Mouse (Mus musculus): ENCODE data around the gene Mr1. TPM values are rescaled to one million over a fixed set of nuclear protein-coding genes. Genes with fewer than 3 reads are reported as not detected.
"Not testable (repeated sequence)": the region's sequence is repeated elsewhere in the genome, so short reads cannot be mapped to it uniquely, and the experiment has no call there.

Gene Mr1
- polyA plus RNA-seq (2015; fragmentation: Nextera tagmentation; extraction: Ambion mirVana): 0.71 and 1.2 TPM in 2 replicates

- H3K9me3 ChIP-seq: no peaks in the 10 kb centered on the region
- H3K27me3 ChIP-seq (replicated peaks): no peaks in the 10 kb centered on the region
- no peak within 1 kb of the TSS for H3K27ac ChIP-seq
- no peaks in the 10 kb centered on the region for H3K36me3 ChIP-seq (replicated peaks)
- peak within 1 kb of the TSS; percentile 8; the same call in 1 of the 2 replicates for H3K4me2 ChIP-seq
- H3K9ac ChIP-seq: no peak within 1 kb of the TSS
- H3K4me3 ChIP-seq: 0 out of 2 replicates have a peak within 1 kb of the TSS, but pooled peaks have one; percentile 9
- H3K4me1 ChIP-seq: no peaks in the 10 kb centered on the region
- 57% methylated on average over 8 of the region's 8 CpGs for WGBS
- ATAC-seq (replicated peaks): peak; percentile 66; the same call in 1 of the 2 replicates
Measured at GRCm38 (mm10) chr1:155146572-155146980, at the start of gene Mr1. Gene Mr1 (minus strand): TSS chr1:155146814.

GRCm38 (mm10) chr1:155192805-155193368 is 46.3 kb upstream of the Mr1 start:
- 0 out of 2 replicates have a peak, but pooled peaks have one; percentile 17 for ATAC-seq (replicated peaks)
- Histone ChIP-seq H3K27ac (peak overlapping the region; percentile 25), H3K36me3 (replicated peaks) (peaks cover 18% of the 10 kb centered on the region), H3K4me2 (no peak overlapping the region), H3K27me3 (replicated peaks) (no peaks in the 10 kb centered on the region), H3K4me1 (peaks cover 3% of the 10 kb centered on the region; the same call in 1 of the 2 replicates), H3K4me3 (no peak overlapping the region), H3K9me3 (no peaks in the 10 kb centered on the region), H3K9ac (no peak overlapping the region)
- 62% methylated on average over 15 of the region's 15 CpGs for WGBS

GRCm38 (mm10) chr1:155191671-155192070 is 45.1 kb upstream of the Mr1 start:
- 0 out of 2 replicates have a peak overlapping the region, but pooled peaks have one; percentile 36 for H3K27ac ChIP-seq

GRCm38 (mm10) chr1:155191219-155191618 is 44.6 kb upstream of the Mr1 start:
- Histone ChIP-seq H3K4me3 (no peak overlapping the region), H3K4me1 (peaks cover 3% of the 10 kb centered on the region; the same call in 1 of the 2 replicates), H3K27ac (peak overlapping the region; percentile 36; the same call in 1 of the 2 replicates), H3K9ac (no peak overlapping the region), H3K36me3 (replicated peaks) (peaks cover 17% of the 10 kb centered on the region), H3K27me3 (replicated peaks) (no peaks in the 10 kb centered on the region), H3K9me3 (no peaks in the 10 kb centered on the region), H3K4me2 (no peak overlapping the region)
- WGBS: 85% methylated on average over 8 of the region's 8 CpGs
- ATAC-seq (replicated peaks): no peak

More at GRCm38 (mm10) chr1:155191671-155192070, 45.1 kb upstream of the Mr1 start:
- Histone ChIP-seq H3K27me3 (replicated peaks) (no peaks in the 10 kb centered on the region), H3K4me2 (no peak overlapping the region), H3K4me3 (no peak overlapping the region), H3K9ac (no peak overlapping the region), H3K4me1 (peaks cover 3% of the 10 kb centered on the region; the same call in 1 of the 2 replicates), H3K36me3 (replicated peaks) (peaks cover 16% of the 10 kb centered on the region), H3K9me3 (no peaks in the 10 kb centered on the region)
- WGBS: 50% methylated on average over 2 of the region's 2 CpGs
- ATAC-seq (replicated peaks): no peak

- Histone ChIP-seq H3K9me3 (no peaks in the 10 kb centered on the region), H3K4me1 (peaks cover 3% of the 10 kb centered on the region; the same call in 1 of the 2 replicates), H3K4me3 (no peak overlapping the region), H3K27ac (no peak overlapping the region), H3K27me3 (replicated peaks) (no peaks in the 10 kb centered on the region), H3K4me2 (no peak overlapping the region), H3K9ac (no peak overlapping the region), H3K36me3 (replicated peaks) (peaks cover 17% of the 10 kb centered on the region)
- ATAC-seq (replicated peaks): no peak
- 95% methylated on average over 4 of the region's 4 CpGs for WGBS
Measured at GRCm38 (mm10) chr1:155188656-155189055, 42.0 kb upstream of the Mr1 start.

- 96% methylated on average over 3 of the region's 3 CpGs for WGBS
- Histone ChIP-seq H3K4me3 (no peak overlapping the region), H3K27ac (no peak overlapping the region), H3K4me1 (no peaks in the 10 kb centered on the region), H3K9me3 (no peaks in the 10 kb centered on the region), H3K36me3 (replicated peaks) (peaks cover 11% of the 10 kb centered on the region), H3K9ac (no peak overlapping the region), H3K27me3 (replicated peaks) (no peaks in the 10 kb centered on the region), H3K4me2 (no peak overlapping the region)
- no peak for ATAC-seq (replicated peaks)
Measured at GRCm38 (mm10) chr1:155184191-155184590, 37.6 kb upstream of the Mr1 start.

GRCm38 (mm10) chr1:155178192-155178924 is 31.7 kb upstream of the Mr1 start:
- no peak for ATAC-seq (replicated peaks)
- peaks cover 8% of the 10 kb centered on the region for H3K36me3 ChIP-seq (replicated peaks)

DNA sequence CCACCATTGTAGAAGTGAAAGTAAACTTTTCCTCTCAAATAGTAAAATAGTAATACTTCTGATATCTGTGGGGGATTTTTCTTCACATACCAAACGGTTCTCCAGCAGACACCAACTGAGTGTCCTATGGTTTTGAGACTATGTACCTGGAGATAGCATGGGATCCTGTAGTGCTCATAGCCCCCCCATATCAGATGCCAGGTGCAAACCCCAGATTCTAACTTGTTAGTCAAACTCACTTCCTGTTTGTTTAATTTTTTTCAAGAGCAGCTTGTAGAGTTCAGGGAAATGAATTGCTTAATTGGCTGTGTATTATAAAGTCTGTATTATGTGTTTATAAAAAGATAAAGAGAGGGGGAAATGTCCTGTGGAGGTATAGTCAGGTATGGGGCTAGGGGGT is 27.8 kb upstream of the Mr1 start:
- H3K9me3 ChIP-seq: no peaks in the 10 kb centered on the region
- H3K4me2 ChIP-seq: no peak overlapping the region
- H3K9ac ChIP-seq: no peak overlapping the region
- H3K4me1 ChIP-seq: no peaks in the 10 kb centered on the region
- no peak overlapping the region for H3K4me3 ChIP-seq
- H3K27me3 ChIP-seq (replicated peaks): no peaks in the 10 kb centered on the region
- no peak for ATAC-seq (replicated peaks)
- no peak overlapping the region for H3K27ac ChIP-seq
- WGBS: 91% methylated on average over 1 of the region's 1 CpGs
- peaks cover 8% of the 10 kb centered on the region for H3K36me3 ChIP-seq (replicated peaks)

More at GRCm38 (mm10) chr1:155178192-155178924, 31.7 kb upstream of the Mr1 start:
- Histone ChIP-seq H3K4me3 (no peak overlapping the region), H3K27ac (no peak overlapping the region), H3K9ac (no peak overlapping the region), H3K27me3 (replicated peaks) (no peaks in the 10 kb centered on the region), H3K4me2 (no peak overlapping the region), H3K9me3 (no peaks in the 10 kb centered on the region), H3K4me1 (no peaks in the 10 kb centered on the region)
- 93% methylated on average over 2 of the region's 2 CpGs for WGBS

GRCm38 (mm10) chr1:155173644-155174016 is 27.0 kb upstream of the Mr1 start:
- not testable (repeated sequence) for H3K9me3 ChIP-seq; H3K27me3 ChIP-seq (replicated peaks); H3K4me1 ChIP-seq; H3K4me2 ChIP-seq; H3K4me3 ChIP-seq; H3K9ac ChIP-seq; H3K27ac ChIP-seq; H3K36me3 ChIP-seq (replicated peaks); ATAC-seq (replicated peaks)
- WGBS: 88% methylated on average over 1 of the region's 1 CpGs

DNA sequence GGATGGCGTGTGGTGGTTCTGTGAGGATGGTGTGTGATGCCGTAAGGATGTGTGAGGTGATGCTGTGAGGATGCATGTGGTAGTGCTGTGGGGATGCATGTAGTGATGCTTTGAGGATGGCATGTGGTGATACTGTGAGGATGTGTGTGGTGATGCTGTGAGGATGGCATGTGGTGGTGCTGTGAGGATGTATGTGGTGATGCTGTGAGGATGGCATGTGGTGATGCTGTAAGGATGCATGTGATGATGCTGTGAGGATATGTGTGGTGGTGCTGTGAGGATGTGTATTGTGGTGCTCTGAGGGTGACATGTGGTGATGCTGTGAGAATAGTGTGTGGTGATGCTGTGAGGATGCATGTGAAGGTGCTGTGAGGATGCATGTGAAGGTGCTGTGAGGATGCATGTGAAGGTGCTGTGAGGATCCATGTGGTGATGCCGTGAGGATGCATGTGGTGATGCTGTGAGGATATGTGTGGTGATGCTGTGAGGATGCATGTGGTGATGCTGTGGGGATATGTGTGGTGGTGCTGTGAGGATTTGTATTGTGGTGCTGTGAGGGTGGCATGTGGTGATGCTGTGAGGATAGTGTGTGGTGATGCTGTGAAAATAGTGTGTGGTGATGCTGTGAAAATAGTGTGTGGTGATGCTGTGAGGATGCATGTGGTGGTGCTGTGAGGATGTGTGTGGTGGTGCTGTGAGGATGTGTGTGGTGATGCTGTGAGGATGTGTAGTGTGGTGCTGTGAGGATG is 26.5 kb upstream of the Mr1 start:
- WGBS: 93% methylated on average over 3 of the region's 3 CpGs
- H3K9me3 ChIP-seq: no peaks in the 10 kb centered on the region
- H3K4me3 ChIP-seq: no peak overlapping the region
- no peaks in the 10 kb centered on the region for H3K4me1 ChIP-seq
- no peak overlapping the region for H3K27ac ChIP-seq
- no peak overlapping the region for H3K9ac ChIP-seq
- no peak for ATAC-seq (replicated peaks)
- H3K27me3 ChIP-seq (replicated peaks): no peaks in the 10 kb centered on the region
- peaks cover 8% of the 10 kb centered on the region; the same call in 1 of the 2 replicates for H3K36me3 ChIP-seq (replicated peaks)
- no peak overlapping the region for H3K4me2 ChIP-seq

DNA sequence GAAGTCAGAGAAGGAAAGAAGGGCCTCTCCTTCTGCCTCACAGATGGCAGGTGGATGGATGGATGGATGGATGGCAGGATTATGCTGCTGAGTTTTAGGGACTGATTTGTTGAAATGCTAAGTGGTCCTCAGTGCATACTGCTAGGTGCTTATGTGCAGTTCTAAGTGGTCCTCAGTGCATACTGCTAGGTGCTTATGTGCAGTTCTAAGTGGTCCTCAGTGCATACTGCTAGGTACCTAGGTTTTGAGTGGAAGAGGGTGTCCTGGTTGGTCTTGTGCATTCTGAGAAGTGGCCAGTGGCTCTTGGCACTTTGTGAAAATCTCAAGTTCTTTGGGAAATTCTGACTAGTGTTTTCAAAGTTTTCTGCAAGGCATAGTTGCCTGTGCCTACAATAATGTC is 23.3 kb upstream of the Mr1 start:
- H3K4me1 ChIP-seq: no peaks in the 10 kb centered on the region
- H3K4me2 ChIP-seq: no peak overlapping the region
- no peaks in the 10 kb centered on the region for H3K27me3 ChIP-seq (replicated peaks)
- H3K9me3 ChIP-seq: no peaks in the 10 kb centered on the region
- H3K36me3 ChIP-seq (replicated peaks): no peaks in the 10 kb centered on the region
- ATAC-seq (replicated peaks): no peak
- H3K4me3 ChIP-seq: no peak overlapping the region
- no peak overlapping the region for H3K27ac ChIP-seq
- H3K9ac ChIP-seq: no peak overlapping the region

DNA sequence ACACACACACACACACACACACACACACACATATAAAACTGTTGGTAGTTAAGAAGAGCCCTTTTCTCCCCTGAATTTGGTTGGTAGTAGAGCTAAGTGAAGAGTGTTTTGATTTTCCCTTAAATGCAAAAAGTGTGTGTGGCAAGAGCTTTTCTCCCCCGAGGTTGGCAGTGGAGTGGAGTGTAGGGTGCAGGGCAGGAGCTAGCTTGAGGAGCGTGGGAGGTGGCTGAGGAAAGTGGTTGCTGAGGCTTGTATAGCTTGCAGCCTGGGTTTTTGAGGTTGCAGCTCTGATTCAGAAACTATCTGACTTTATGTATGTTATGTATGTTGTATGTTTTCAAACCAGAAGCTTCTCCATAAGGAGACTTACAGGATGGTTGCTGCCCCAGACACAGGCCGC is 20.8 kb upstream of the Mr1 start:
- Histone ChIP-seq H3K4me1 (0 out of 2 replicates have a peak, but pooled peaks cover 5% of the 10 kb centered on the region), H3K4me3 (no peak overlapping the region), H3K4me2 (no peak overlapping the region), H3K36me3 (replicated peaks) (no peaks in the 10 kb centered on the region), H3K9me3 (no peaks in the 10 kb centered on the region), H3K27me3 (replicated peaks) (no peaks in the 10 kb centered on the region), H3K27ac (no peak overlapping the region), H3K9ac (no peak overlapping the region)
- WGBS: 89% methylated on average over 3 of the region's 3 CpGs
- ATAC-seq (replicated peaks): no peak

Data from midbrain, embryonic 15.5 days (tissue).